Mouse (Mus musculus): ENCODE measurements at regions not wholly inside any gene's neighbourhood (a gene's known extent, or its start where the extent isn't known, plus 50 kb on each side); places are given as distances from the start of the nearest gene placed in this dataset.

- H3K4me3 ChIP-seq (ENCODE audit: control insufficient read depth in 1 of 2, insufficient read depth in 1 of 2, low read depth in 2 of 2, low read length in 2 of 2): no peak overlapping the region
- no peak overlapping the region for H3K27ac ChIP-seq (ENCODE audit: control insufficient read depth, low read depth, low read length)
- no peak overlapping the region for H3K9ac ChIP-seq (ENCODE audit: control insufficient read depth, low read depth, low read length, poor library complexity, severe bottlenecking)
- H3K36me3 ChIP-seq (ENCODE audit: control insufficient read depth in 1 of 2, insufficient read depth in 2 of 2, low read length in 2 of 2): peaks cover 0 to 4% of the 10 kb centered on the region in 2 experiments; a peak in 2 of 4 replicates
- H3K27me3 ChIP-seq (ENCODE audit: control insufficient read depth in 1 of 2, insufficient read depth in 2 of 2, low read length in 2 of 2): no peaks in the 10 kb centered on the region
- TF ChIP-seq POLR2A (IDR thresholded peaks at IDR 0.05; ENCODE audit: control insufficient read depth in 1 of 2, insufficient read depth in 1 of 2, low read depth in 1 of 2, low read length in 2 of 2, poor library complexity in 1 of 2): no peak
- H3K4me1 ChIP-seq (ENCODE audit: control insufficient read depth in 1 of 2, insufficient read depth in 2 of 2, low read length in 2 of 2): peaks cover 2 to 11% of the 10 kb centered on the region in 2 experiments; a peak in 2 of 4 replicates
- DNase-seq (ENCODE audit: low read depth, low spot score): no peak
- no peaks in the 10 kb centered on the region for H3K9me3 ChIP-seq (replicated peaks; ENCODE audit: insufficient read depth, low read length)
- H3K79me2 ChIP-seq (ENCODE audit: control insufficient read depth, insufficient read depth, low read length, poor library complexity): no peaks in the 10 kb centered on the region
Measured at GRCm38 (mm10) chr17:6853641-6854040, 71.1 kb upstream of the Ezr start.

- peaks cover 0 to 4% of the 10 kb centered on the region in 2 experiments; a peak in 2 of 4 replicates for H3K36me3 ChIP-seq (ENCODE audit: control insufficient read depth in 1 of 2, insufficient read depth in 2 of 2, low read length in 2 of 2)
- peak overlapping the region; percentile 18; the same call in 1 of the 2 replicates for H3K27ac ChIP-seq (ENCODE audit: control insufficient read depth, low read depth, low read length)
- no peaks in the 10 kb centered on the region for H3K79me2 ChIP-seq (ENCODE audit: control insufficient read depth, insufficient read depth, low read length, poor library complexity)
- DNase-seq (ENCODE audit: low read depth, low spot score): peak; percentile 63
- TF ChIP-seq MAZ (IDR thresholded peaks at IDR 0.05; ENCODE audit: low read depth, low read length) (no peak), MAX (IDR thresholded peaks at IDR 0.05; ENCODE audit: low read length) (no peak), SMC3 (IDR thresholded peaks at IDR 0.05; ENCODE audit: low read depth, low read length) (peak; percentile 57), GATA1 (IDR thresholded peaks at IDR 0.05; ENCODE audit: low read depth, low read length) (peak; percentile 41), CTCF (IDR thresholded peaks at IDR 0.05 in 2 of 3, conservative IDR thresholded peaks at IDR 0.05 in 1 of 3; ENCODE audit: control insufficient read depth in 1 of 3, insufficient read depth in 1 of 3, low read depth in 2 of 3, low read length in 3 of 3, poor library complexity in 1 of 3, severe bottlenecking in 1 of 3) (peak; percentile 8 to 56 (median 36); a peak in 5 of 6 replicates), ELF1 (IDR thresholded peaks at IDR 0.05; ENCODE audit: low read depth, low read length) (no peak), TBP (IDR thresholded peaks at IDR 0.05; ENCODE audit: low read depth, low read length) (no peak), SIN3A (IDR thresholded peaks at IDR 0.05; ENCODE audit: low read length) (peak; percentile 34; the same call in 1 of the 2 replicates), POLR2AphosphoS5 (IDR thresholded peaks at IDR 0.05; ENCODE audit: borderline replicate concordance, low read depth, low read length) (no peak), RCOR1 (IDR thresholded peaks at IDR 0.05; ENCODE audit: low read depth, low read length) (no peak), TCF12 (IDR thresholded peaks at IDR 0.05; ENCODE audit: low read depth, low read length) (0 out of 2 replicates have a peak, but pooled peaks have one; percentile 17), NRF1 (IDR thresholded peaks at IDR 0.05; ENCODE audit: insufficient read depth, low read depth, low read length, poor library complexity, severe bottlenecking) (no peak), NELFE (IDR thresholded peaks at IDR 0.05; ENCODE audit: low read depth, low read length) (no peak), ETS1 (IDR thresholded peaks at IDR 0.05; ENCODE audit: low read depth, low read length) (no peak), MAFK (IDR thresholded peaks at IDR 0.05; ENCODE audit: borderline replicate concordance, low read depth, low read length) (no peak), JUND (IDR thresholded peaks at IDR 0.05; ENCODE audit: low read depth, low read length) (no peak), ZNF384 (IDR thresholded peaks at IDR 0.05; ENCODE audit: low read depth, low read length) (0 out of 2 replicates have a peak, but pooled peaks have one; percentile 38), EP300 (IDR thresholded peaks at IDR 0.05; ENCODE audit: low read depth in 1 of 2, low read length in 2 of 2) (0 out of 4 replicates have a peak, but pooled peaks of 1 of the 2 experiments have one; percentile 50), ZKSCAN1 (IDR thresholded peaks at IDR 0.05; ENCODE audit: low read depth, low read length) (no peak), RAD21 (IDR thresholded peaks at IDR 0.05; ENCODE audit: low read depth, low read length) (peak; percentile 61), HCFC1 (IDR thresholded peaks at IDR 0.05; ENCODE audit: low read depth, low read length) (no peak), BHLHE40 (IDR thresholded peaks at IDR 0.05; ENCODE audit: borderline replicate concordance, low read depth, low read length) (no peak), ZMIZ1 (IDR thresholded peaks at IDR 0.05; ENCODE audit: low read depth, low read length) (no peak), POLR2AphosphoS2 (IDR thresholded peaks at IDR 0.05; ENCODE audit: low read length) (no peak), UBTF (IDR thresholded peaks at IDR 0.05; ENCODE audit: borderline replicate concordance, insufficient read depth, low read depth, low read length) (no peak)
- H3K4me3 ChIP-seq (ENCODE audit: control insufficient read depth in 1 of 2, insufficient read depth in 1 of 2, low read depth in 2 of 2, low read length in 2 of 2): peak overlapping the region; percentile 34 to 39
- no peaks in the 10 kb centered on the region for H3K9me3 ChIP-seq (replicated peaks; ENCODE audit: insufficient read depth, low read length)
- H3K9ac ChIP-seq (ENCODE audit: control insufficient read depth, low read depth, low read length, poor library complexity, severe bottlenecking): peak overlapping the region; percentile 45
- H3K4me1 ChIP-seq (ENCODE audit: control insufficient read depth in 1 of 2, insufficient read depth in 2 of 2, low read length in 2 of 2): peaks cover 2 to 11% of the 10 kb centered on the region in 2 experiments; a peak in 2 of 4 replicates
- no peaks in the 10 kb centered on the region for H3K27me3 ChIP-seq (ENCODE audit: control insufficient read depth in 1 of 2, insufficient read depth in 2 of 2, low read length in 2 of 2)
Measured at GRCm38 (mm10) chr17:6852177-6852947, 69.8 kb upstream of the Ezr start.
